Mouse (Mus musculus): ENCODE data around the gene Rasa2. TPM values are rescaled to one million over a fixed set of nuclear protein-coding genes. Genes with fewer than 3 reads are reported as not detected.

The Rasa2 gene
- total and polyA plus RNA-seq, 3 experiments = 9.7 to 9.8 (median 9.8) TPM

DNA sequence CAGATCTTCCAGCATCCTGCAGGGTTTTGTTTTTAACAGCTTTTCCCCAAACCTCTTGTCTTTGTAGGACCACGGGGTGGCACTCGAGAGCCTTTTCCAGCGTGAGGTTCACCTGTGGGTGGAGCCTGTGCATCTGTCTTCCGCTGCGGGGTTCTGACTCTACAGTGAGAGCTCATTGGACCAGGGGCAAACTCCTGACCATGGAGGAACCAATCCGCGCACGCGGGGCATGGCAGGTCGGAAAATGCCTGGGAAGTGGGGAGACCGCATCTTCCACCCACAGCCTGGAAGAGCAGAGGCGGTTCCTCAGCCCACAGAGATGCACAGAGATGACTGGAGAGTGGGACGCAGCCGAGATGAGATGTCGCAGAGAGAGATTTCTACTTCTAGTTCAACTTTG, 38.5 kb upstream of the Rasa2 start:
- Histone ChIP-seq H3K27ac (ENCODE audit: insufficient read depth, low read depth) (peak overlapping the region; percentile 63), H3K79me2 (replicated peaks; ENCODE audit: control insufficient read depth, extremely low read depth, insufficient read depth, poor library complexity, severe bottlenecking) (no peaks in the 10 kb centered on the region), H3K9me3 (replicated peaks; ENCODE audit: low read length) (no peaks in the 10 kb centered on the region), H3K4me1 (ENCODE audit: control insufficient read depth in 1 of 2, insufficient read depth in 2 of 2) (peaks cover 3 to 24% of the 10 kb centered on the region in 2 experiments; a peak in 3 of 4 replicates), H3K36me3 (replicated peaks in 1 of 2; ENCODE audit: control insufficient read depth in 1 of 2, insufficient read depth in 1 of 2, low read length in 1 of 2) (no peaks in the 10 kb centered on the region), H3K4me2 (ENCODE audit: insufficient read depth, low read depth, poor library complexity, severe bottlenecking) (peak overlapping the region; percentile 64), H3K4me3 (replicated peaks in 1 of 3; ENCODE audit: low read depth in 2 of 3, low read length in 2 of 3, poor library complexity in 1 of 3) (peak overlapping the region in 2 of 3 experiments; percentile 48 to 49), H3K9ac (ENCODE audit: insufficient read depth, low read depth) (peak overlapping the region; percentile 53; the same call in 1 of the 2 replicates), H3K27me3 (replicated peaks) (no peaks in the 10 kb centered on the region)
- in situ Hi-C loops (cut with MboI; ENCODE audit: low pct_ligation_motif_present, low pct_unique_long_range_greater_than_20kb, low sequenced_read_pairs) = loop anchor here (5.0 to 10.0 kb wide), 3 partner anchors 87 to 385 kb away; no protein-coding TSS in a partner anchor
- TF ChIP-seq IRF4 (IDR thresholded peaks at IDR 0.05; ENCODE audit: low read depth, low read length) = peak; percentile 46
- peak; percentile 37; the same call in 1 of the 2 replicates for TF ChIP-seq ETS1 (conservative IDR thresholded peaks at IDR 0.05; ENCODE audit: low read depth, low read length)
- TF ChIP-seq POLR2AphosphoS2 (IDR thresholded peaks at IDR 0.05; ENCODE audit: low read depth, low read length) = peak; percentile 39; the same call in 1 of the 2 replicates
- peak; percentile 78; the same call in 1 of the 2 replicates for TF ChIP-seq TCF12 (IDR thresholded peaks at IDR 0.05; ENCODE audit: low read depth, low read length)
- 0 out of 2 replicates have a peak, but pooled peaks have one; percentile 2 for TF ChIP-seq JUN (IDR thresholded peaks at IDR 0.05; ENCODE audit: insufficient read depth, low read depth, low read length)
- TF ChIP-seq MAZ (IDR thresholded peaks at IDR 0.05; ENCODE audit: low read depth, low read length) = no peak
- TF ChIP-seq MAX (IDR thresholded peaks at IDR 0.05; ENCODE audit: low read length) = no peak
- 0 out of 2 replicates have a peak, but pooled peaks have one; percentile 48 for TF ChIP-seq SIN3A (IDR thresholded peaks at IDR 0.05; ENCODE audit: low read length)
- TF ChIP-seq KAT2A (IDR thresholded peaks at IDR 0.05; ENCODE audit: insufficient replicate concordance, low read length) = no peak
- TF ChIP-seq SMC3 (IDR thresholded peaks at IDR 0.05; ENCODE audit: low read depth, low read length) = peak; percentile 99
- TF ChIP-seq ZNF384 (IDR thresholded peaks at IDR 0.05; ENCODE audit: low read depth, low read length) = no peak
- 0 out of 2 replicates have a peak, but pooled peaks have one; percentile 9 for TF ChIP-seq JUND (conservative IDR thresholded peaks at IDR 0.05; ENCODE audit: low read depth, low read length)
- TF ChIP-seq POLR2A (IDR thresholded peaks at IDR 0.05; ENCODE audit: low read depth, low read length) = peak; percentile 80
- TF ChIP-seq EP300 (IDR thresholded peaks at IDR 0.05; ENCODE audit: low read length) = no peak
- TF ChIP-seq NELFE (IDR thresholded peaks at IDR 0.05; ENCODE audit: low read depth, low read length) = peak; percentile 51
- TF ChIP-seq MAFK (IDR thresholded peaks at IDR 0.05; ENCODE audit: insufficient replicate concordance, low read length) = no peak
- no peak for TF ChIP-seq RCOR1 (conservative IDR thresholded peaks at IDR 0.05; ENCODE audit: low read depth, low read length)
- peak; percentile 94 for TF ChIP-seq RAD21 (IDR thresholded peaks at IDR 0.05; ENCODE audit: low read depth, low read length)
- TF ChIP-seq GABPA (IDR thresholded peaks at IDR 0.05; ENCODE audit: insufficient replicate concordance, low read depth, low read length) = no peak
- peak; percentile 53 for TF ChIP-seq HCFC1 (IDR thresholded peaks at IDR 0.05; ENCODE audit: low read depth, low read length)
- no peak for TF ChIP-seq E2F4 (IDR thresholded peaks at IDR 0.05; ENCODE audit: insufficient replicate concordance, low read depth, low read length)
- TF ChIP-seq CHD2 (IDR thresholded peaks at IDR 0.05; ENCODE audit: low read length) = no peak; the same call in 1 of the 2 replicates
- TF ChIP-seq ZC3H11A (IDR thresholded peaks at IDR 0.05; ENCODE audit: low read depth, low read length) = peak; percentile 80
- TF ChIP-seq CHD1 (IDR thresholded peaks at IDR 0.05; ENCODE audit: low read depth, low read length) = no peak
- no peak for TF ChIP-seq NRF1 (IDR thresholded peaks at IDR 0.05; ENCODE audit: low read depth, low read length)
- no peak for TF ChIP-seq UBTF (IDR thresholded peaks at IDR 0.05; ENCODE audit: low read depth, low read length)
- TF ChIP-seq PAX5 (IDR thresholded peaks at IDR 0.05; ENCODE audit: low read length) = no peak
- TF ChIP-seq USF2 (conservative IDR thresholded peaks at IDR 0.05; ENCODE audit: low read depth, low read length) = no peak; the same call in 1 of the 2 replicates
- TF ChIP-seq MEF2A (IDR thresholded peaks at IDR 0.05; ENCODE audit: borderline replicate concordance, low read depth, low read length) = peak; percentile 63; the same call in 1 of the 2 replicates
- TF ChIP-seq MXI1 (IDR thresholded peaks at IDR 0.05; ENCODE audit: low read depth, low read length) = no peak
- TF ChIP-seq CTCF (conservative IDR thresholded peaks at IDR 0.05 in 1 of 2, IDR thresholded peaks at IDR 0.05 in 1 of 2; ENCODE audit: low read depth in 2 of 2, low read length in 2 of 2) = peak in 1 of 2 experiments; percentile 98; a peak in 3 of 4 replicates
- no peak for TF ChIP-seq ZKSCAN1 (IDR thresholded peaks at IDR 0.05; ENCODE audit: borderline replicate concordance, low read depth, low read length)
- TF ChIP-seq ELF1 (IDR thresholded peaks at IDR 0.05; ENCODE audit: low read depth, low read length) = peak; percentile 80
- TF ChIP-seq MYC (IDR thresholded peaks at IDR 0.05; ENCODE audit: low read depth, low read length) = peak; percentile 48
- peak; percentile 65; the same call in 1 of the 2 replicates for TF ChIP-seq ZMIZ1 (IDR thresholded peaks at IDR 0.05; ENCODE audit: low read depth, low read length)
- peak; percentile 69; the same call in 1 of the 2 replicates for TF ChIP-seq TBP (conservative IDR thresholded peaks at IDR 0.05; ENCODE audit: low read depth, low read length)
- no peak for TF ChIP-seq BHLHE40 (IDR thresholded peaks at IDR 0.05; ENCODE audit: low read depth, low read length)
- TF ChIP-seq USF1 (IDR thresholded peaks at IDR 0.05; ENCODE audit: low read depth, low read length) = peak; percentile 64
- DNase-seq (ENCODE audit: extremely low read depth) = peak; percentile 99
- dilution Hi-C loops (cut with MboI; ENCODE audit: extremely low pct_ligation_motif_present, extremely low pct_unique_long_range_greater_than_20kb, low sequenced_read_pairs) = no loop called here
